Comparison of ENCODE assay signal across 9 mouse cellular contexts in the genomic region with DNA sequence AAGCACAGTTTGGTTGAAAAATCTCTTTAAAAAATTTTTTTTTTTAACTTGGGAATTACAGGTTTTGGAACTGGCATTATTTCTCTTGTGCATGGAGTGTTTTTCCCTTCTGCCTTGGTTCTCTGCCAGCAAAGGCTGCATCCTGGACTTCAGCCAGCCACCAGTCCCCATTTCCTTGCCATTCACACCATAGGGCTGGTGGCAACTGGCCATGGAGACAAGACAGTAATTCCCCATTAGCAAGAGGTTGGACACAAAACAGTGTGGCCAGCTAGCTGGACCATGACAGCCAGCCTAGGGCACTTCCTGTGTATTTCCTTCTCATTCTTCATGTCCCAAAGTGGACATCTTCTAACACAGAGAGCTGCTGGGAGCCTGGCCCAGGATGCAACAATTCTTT. TPM values are rescaled to one million over a fixed set of nuclear protein-coding genes. Genes with fewer than 3 reads are reported as not detected.
DNase-seq lines count a peak whose midpoint lies in the region; ATAC-seq lines count a peak whose summit lies in the region.
"Had no signal": no experiment of that assay in that cellular context is flagged by ENCODE, and none has a peak within 500 bp of the region (broad histone marks: within the 10 kb centered on the region; RNA-seq: fewer than 3 reads in every experiment).

No protein-coding gene starts in this region.

- peak; percentile 47 for ATAC-seq in forebrain, embryonic 16.5 days
- no peak for ATAC-seq in inflammation-experienced regulatory T-cells, adult 6 months

- H3K36me3 ChIP-seq in heart, embryonic 10.5 days, result no peaks in the 10 kb centered on the region
- H3K36me3 ChIP-seq in forebrain, embryonic 16.5 days (ENCODE audit: control insufficient read depth, insufficient read depth), result no peaks in the 10 kb centered on the region
- H3K36me3 ChIP-seq: liver, embryonic 15.5 days had no signal

- intact Hi-C loops in heart, postnatal 10 days (cut with DNase I), result no loop called here

- H3K27me3 ChIP-seq in heart, embryonic 10.5 days (ENCODE audit: insufficient read depth, poor library complexity, severe bottlenecking), result no peaks in the 10 kb centered on the region
- no peaks in the 10 kb centered on the region for H3K27me3 ChIP-seq in forebrain, embryonic 16.5 days (replicated peaks; ENCODE audit: control insufficient read depth, insufficient read depth, low read length)
- H3K27me3 ChIP-seq: liver, embryonic 15.5 days had no signal

- H3K4me1 ChIP-seq in heart, embryonic 10.5 days, result peaks cover 35% of the 10 kb centered on the region
- peaks cover 29% of the 10 kb centered on the region for H3K4me1 ChIP-seq in forebrain, embryonic 16.5 days (replicated peaks; ENCODE audit: control insufficient read depth, insufficient read depth, low read length)
- H3K4me1 ChIP-seq: liver, embryonic 15.5 days had no signal

- H3K27ac ChIP-seq in heart, embryonic 10.5 days, result no peak overlapping the region
- H3K27ac ChIP-seq in forebrain, embryonic 16.5 days (ENCODE audit: low read length), result peak overlapping the region; percentile 74
- H3K27ac ChIP-seq: liver, embryonic 15.5 days had no signal

- no peaks in the 10 kb centered on the region for H3K9me3 ChIP-seq in heart, embryonic 10.5 days
- H3K9me3 ChIP-seq in forebrain, embryonic 16.5 days (ENCODE audit: control insufficient read depth, low read length), result no peaks in the 10 kb centered on the region
- H3K9me3 ChIP-seq: liver, embryonic 15.5 days had no signal

- peak; percentile 36 to 41 for DNase-seq in heart, postnatal 10 days
- DNase-seq in heart, embryonic 10.5 days (ENCODE audit: low spot score), result no peak
- DNase-seq in brain, adult 2 months (ENCODE audit: low read depth, low spot score), result peak; percentile 95
- peak; percentile 64 for DNase-seq in layer of hippocampus, adult 11-12 months (ENCODE audit: low spot score)
- DNase-seq in lung, postnatal 25 days (ENCODE audit: low spot score), result peak; percentile 24
- no peak for DNase-seq in spleen, postnatal 10 days (ENCODE audit: low spot score in 2 of 2)

- no peak overlapping the region for H3K9ac ChIP-seq in forebrain, embryonic 16.5 days (replicated peaks; ENCODE audit: low read depth, low read length)
- H3K9ac ChIP-seq: liver, embryonic 15.5 days had no signal

- H3K4me3 ChIP-seq in heart, embryonic 10.5 days, result no peak overlapping the region
- H3K4me3 ChIP-seq in forebrain, embryonic 16.5 days (replicated peaks; ENCODE audit: low read length), result no peak overlapping the region
- H3K4me3 ChIP-seq: liver, embryonic 15.5 days had no signal

- no peak overlapping the region for H3K4me2 ChIP-seq in forebrain, embryonic 16.5 days (ENCODE audit: low read length)
- H3K4me2 ChIP-seq: liver, embryonic 15.5 days had no signal

RNA-seq across cellular contexts. Expression of gene Kremen1, which starts 53.4 kb away (rescaled TPM):
- total RNA-seq in heart, postnatal 10 days (2021), result 10 to 100 TPM; 73.4 to 80.7 TPM
- 18.3 and 34.4 TPM in 2 replicates for polyA plus RNA-seq in heart, embryonic 10.5 days (2016; fragmentation: Nextera tagmentation; extraction: Ambion mirVana)
- 4.7 and 6.3 TPM in 2 replicates for polyA plus RNA-seq in forebrain, embryonic 16.5 days (2015; fragmentation: Nextera tagmentation; extraction: Ambion mirVana)
- polyA plus RNA-seq in inflammation-experienced regulatory T-cells, adult 6 months (2017; shearing (Covaris generic)), result 1 to 10 TPM; 2.3 to 4.1 (median 3.0) TPM

Comparison
In these comparisons a context has a peak if more than half of its experiments do, and no peak if none do; other contexts are left out.
1. DNase-seq: peak in heart, postnatal 10 days (2 of 2), brain, adult 2 months (single experiment), layer of hippocampus, adult 11-12 months (single experiment) and lung, postnatal 25 days (single experiment); none in heart, embryonic 10.5 days (single experiment) and spleen, postnatal 10 days (0 of 2).